Mouse (Mus musculus): ENCODE measurements at regions not wholly inside any gene's neighbourhood (a gene's known extent, or its start where the extent isn't known, plus 50 kb on each side); places are given as distances from the start of the nearest gene placed in this dataset.
A peak's percentile ranks its signal among the peaks of the same experiment; 100 is the strongest.

DNA sequence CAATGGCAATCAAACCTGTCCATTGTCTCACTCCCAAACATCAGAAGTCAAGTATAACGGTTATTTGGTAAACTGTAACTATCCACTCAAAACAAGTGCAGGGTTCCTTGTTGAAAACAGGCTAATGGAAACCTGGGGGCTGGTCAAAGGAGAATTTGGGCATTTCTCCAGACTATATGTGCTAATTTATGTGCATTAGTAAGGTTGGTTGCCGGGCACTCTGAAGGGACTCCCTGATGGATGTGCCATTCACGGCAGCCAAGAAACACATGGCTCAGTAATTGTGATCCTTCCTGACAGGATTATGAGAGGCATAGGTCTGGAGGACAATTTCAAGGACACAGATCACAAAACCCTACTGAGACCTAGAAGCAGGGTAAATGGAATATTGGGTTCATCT lies 295.5 kb upstream of the Ubash3b start:
- Histone ChIP-seq H3K9ac (no peak overlapping the region), H3K9me3 (replicated peaks) (no peaks in the 10 kb centered on the region), H3K27ac (replicated peaks) (no peak overlapping the region), H3K27me3 (no peaks in the 10 kb centered on the region), H3K4me3 (replicated peaks) (no peak overlapping the region), H3K4me2 (no peak overlapping the region), H3K36me3 (replicated peaks) (no peaks in the 10 kb centered on the region), H3K4me1 (replicated peaks) (no peaks in the 10 kb centered on the region)
- 66% methylated on average over 3 of the region's 3 CpGs for WGBS (ENCODE audit: insufficient replicate concordance)
- no peak for ATAC-seq (ENCODE audit: insufficient read depth)

- Histone ChIP-seq H3K27me3 (no peaks in the 10 kb centered on the region), H3K27ac (replicated peaks) (no peak overlapping the region), H3K36me3 (replicated peaks) (no peaks in the 10 kb centered on the region), H3K4me3 (replicated peaks) (no peak overlapping the region), H3K9ac (no peak overlapping the region), H3K9me3 (replicated peaks) (no peaks in the 10 kb centered on the region), H3K4me2 (no peak overlapping the region), H3K4me1 (replicated peaks) (no peaks in the 10 kb centered on the region)
- WGBS (ENCODE audit: insufficient replicate concordance) = 56% methylated on average over 3 of the region's 3 CpGs
- ATAC-seq (ENCODE audit: insufficient read depth) = no peak
Observed at GRCm38 (mm10) chr9:41451738-41452137, 290.2 kb upstream of the Ubash3b start.

DNA sequence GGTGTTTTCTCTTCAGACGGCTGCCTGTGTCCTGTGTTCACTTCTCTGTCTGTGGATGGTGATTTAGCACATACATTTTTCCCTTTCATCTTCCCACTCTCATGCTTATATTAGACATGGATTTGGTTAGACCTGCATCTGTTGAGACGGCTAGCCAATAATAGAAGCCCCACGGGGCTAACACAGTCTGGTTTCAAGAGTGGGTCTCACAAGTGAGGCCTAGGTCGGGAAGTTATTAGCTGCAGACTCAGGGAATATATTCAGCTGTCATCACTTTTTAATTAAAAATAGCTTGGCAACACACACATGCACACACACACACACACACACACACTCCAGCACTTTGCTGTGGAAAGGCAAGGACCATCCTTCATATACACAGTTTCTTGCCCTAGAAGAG lies 287.7 kb upstream of the Ubash3b start:
- Histone ChIP-seq H3K4me3 (replicated peaks) (no peak overlapping the region), H3K4me2 (no peak overlapping the region), H3K4me1 (replicated peaks) (no peaks in the 10 kb centered on the region), H3K9ac (no peak overlapping the region), H3K27me3 (no peaks in the 10 kb centered on the region), H3K36me3 (replicated peaks) (no peaks in the 10 kb centered on the region), H3K9me3 (replicated peaks) (no peaks in the 10 kb centered on the region), H3K27ac (replicated peaks) (no peak overlapping the region)
- WGBS (ENCODE audit: insufficient replicate concordance) = 63% methylated on average over 4 of the region's 4 CpGs
- ATAC-seq (ENCODE audit: insufficient read depth) = no peak

- no peaks in the 10 kb centered on the region for H3K36me3 ChIP-seq (replicated peaks)
- no peak overlapping the region for H3K27ac ChIP-seq (replicated peaks)
- no peaks in the 10 kb centered on the region for H3K9me3 ChIP-seq (replicated peaks)
- H3K9ac ChIP-seq = no peak overlapping the region
- H3K4me2 ChIP-seq = no peak overlapping the region
- no peaks in the 10 kb centered on the region for H3K27me3 ChIP-seq
- ATAC-seq (ENCODE audit: insufficient read depth) = no peak
- no peaks in the 10 kb centered on the region for H3K4me1 ChIP-seq (replicated peaks)
- H3K4me3 ChIP-seq (replicated peaks) = no peak overlapping the region
- WGBS (ENCODE audit: insufficient replicate concordance) = 54% methylated on average over 8 of the region's 8 CpGs
Observed at GRCm38 (mm10) chr9:41447902-41448301, 286.4 kb upstream of the Ubash3b start.

DNA sequence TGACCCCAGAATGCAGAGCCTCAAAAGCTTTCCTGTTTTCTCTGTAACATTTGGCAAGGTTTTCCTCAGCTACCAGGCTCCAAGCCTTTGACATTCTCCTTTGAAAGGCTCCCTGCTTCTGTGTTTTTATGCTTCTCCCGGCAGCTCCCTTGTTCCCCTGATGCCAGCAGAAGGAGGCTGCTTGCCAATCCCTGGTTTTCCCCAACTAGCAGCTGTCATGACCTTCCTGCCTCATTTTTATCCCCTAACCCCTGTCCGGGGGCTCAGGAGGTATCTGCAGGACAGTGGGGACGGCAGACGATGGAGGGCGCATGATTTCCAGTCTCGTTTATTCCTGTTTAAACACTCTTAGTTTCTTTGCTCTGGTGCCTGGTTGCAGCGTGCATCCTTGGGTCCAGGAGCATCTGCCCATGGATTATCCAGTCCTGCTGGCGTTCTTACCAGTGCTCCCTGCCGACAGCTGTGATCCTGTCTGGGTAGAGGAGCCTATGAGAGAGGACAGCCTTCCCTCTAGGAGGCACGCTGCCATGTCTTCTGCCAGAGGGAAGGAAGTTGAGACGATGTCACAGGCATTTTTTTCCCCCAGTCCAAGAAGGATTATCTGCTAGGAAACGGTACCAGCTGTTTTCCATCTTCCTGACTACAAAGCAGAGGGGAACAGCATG lies 285.8 kb upstream of the Ubash3b start:
- Histone ChIP-seq H3K9ac (no peak overlapping the region), H3K27ac (replicated peaks) (peak overlapping the region; percentile 55; the same call in 1 of the 2 replicates), H3K4me3 (replicated peaks) (no peak overlapping the region), H3K36me3 (replicated peaks) (no peaks in the 10 kb centered on the region), H3K9me3 (replicated peaks) (no peaks in the 10 kb centered on the region), H3K27me3 (no peaks in the 10 kb centered on the region), H3K4me2 (no peak overlapping the region; the same call in 1 of the 2 replicates), H3K4me1 (replicated peaks) (no peaks in the 10 kb centered on the region)
- no peak for ATAC-seq (ENCODE audit: insufficient read depth)
- WGBS (ENCODE audit: insufficient replicate concordance) = 15% methylated on average over 12 of the region's 12 CpGs

DNA sequence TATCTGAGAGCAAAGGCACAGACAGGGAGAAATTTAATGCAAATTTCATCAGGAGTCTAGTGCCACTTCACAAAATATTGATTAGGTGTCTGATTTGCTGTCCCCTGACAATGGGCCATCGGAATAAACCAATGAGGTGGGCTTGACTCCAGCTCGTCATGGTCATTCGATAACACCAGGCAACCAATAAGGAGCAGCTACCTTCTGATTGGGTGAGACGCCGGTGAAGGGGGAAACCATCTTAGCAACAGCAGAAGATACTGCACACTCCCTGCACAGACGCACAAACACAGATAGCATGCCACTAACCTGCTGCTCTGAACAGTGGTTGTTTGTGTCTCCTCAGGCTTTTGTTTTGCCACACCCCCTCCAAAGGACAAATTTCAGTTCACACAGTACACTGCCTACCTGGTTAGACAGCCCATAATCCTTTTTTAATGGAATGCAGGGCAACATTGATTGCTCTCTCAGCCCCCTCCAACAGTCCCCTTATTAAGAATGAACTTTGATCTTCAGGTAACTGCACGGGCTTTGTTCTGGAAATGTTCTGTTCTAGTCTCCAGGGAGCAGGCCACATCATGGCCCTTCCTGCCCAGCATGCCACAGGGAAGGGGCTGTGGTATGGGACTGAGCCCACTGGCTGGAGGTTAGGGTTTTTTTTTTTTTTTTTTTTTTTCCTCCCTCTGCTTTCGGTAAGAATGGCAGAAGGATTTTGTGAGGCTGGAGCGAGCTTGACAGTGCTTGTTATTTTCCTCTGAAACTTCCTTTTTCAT lies 285.1 kb upstream of the Ubash3b start:
- Histone ChIP-seq H3K9me3 (replicated peaks) (no peaks in the 10 kb centered on the region), H3K9ac (no peak overlapping the region), H3K27ac (replicated peaks) (no peak overlapping the region; the same call in 1 of the 2 replicates), H3K4me3 (replicated peaks) (no peak overlapping the region), H3K27me3 (no peaks in the 10 kb centered on the region), H3K4me1 (replicated peaks) (no peaks in the 10 kb centered on the region), H3K36me3 (replicated peaks) (no peaks in the 10 kb centered on the region), H3K4me2 (no peak overlapping the region)
- ATAC-seq (ENCODE audit: insufficient read depth) = no peak
- WGBS (ENCODE audit: insufficient replicate concordance) = 50% methylated on average over 9 of the region's 9 CpGs

- WGBS (ENCODE audit: insufficient replicate concordance) = 63% methylated on average over 3 of the region's 3 CpGs
- H3K27ac ChIP-seq (replicated peaks) = no peak overlapping the region
- no peak for ATAC-seq (ENCODE audit: insufficient read depth)
- no peak overlapping the region for H3K4me3 ChIP-seq (replicated peaks)
- H3K9me3 ChIP-seq (replicated peaks) = no peaks in the 10 kb centered on the region
- H3K9ac ChIP-seq = no peak overlapping the region
- no peaks in the 10 kb centered on the region for H3K27me3 ChIP-seq
- no peak overlapping the region for H3K4me2 ChIP-seq
- H3K36me3 ChIP-seq (replicated peaks) = no peaks in the 10 kb centered on the region
- no peaks in the 10 kb centered on the region for H3K4me1 ChIP-seq (replicated peaks)
Observed at GRCm38 (mm10) chr9:41442418-41442817, 280.9 kb upstream of the Ubash3b start.

GRCm38 (mm10) chr9:41439979-41440378 lies 278.5 kb upstream of the Ubash3b start:
- Histone ChIP-seq H3K4me1 (replicated peaks) (no peaks in the 10 kb centered on the region), H3K27ac (replicated peaks) (no peak overlapping the region), H3K9ac (no peak overlapping the region), H3K4me2 (no peak overlapping the region), H3K9me3 (replicated peaks) (no peaks in the 10 kb centered on the region), H3K27me3 (no peaks in the 10 kb centered on the region), H3K4me3 (replicated peaks) (no peak overlapping the region), H3K36me3 (replicated peaks) (no peaks in the 10 kb centered on the region)
- no peak for ATAC-seq (ENCODE audit: insufficient read depth)
- WGBS (ENCODE audit: insufficient replicate concordance) = 46% methylated on average over 4 of the region's 4 CpGs

GRCm38 (mm10) chr9:41438141-41438540 lies 276.6 kb upstream of the Ubash3b start:
- Histone ChIP-seq H3K9me3 (replicated peaks) (no peaks in the 10 kb centered on the region), H3K4me3 (replicated peaks) (no peak overlapping the region), H3K4me2 (no peak overlapping the region), H3K9ac (no peak overlapping the region), H3K27me3 (no peaks in the 10 kb centered on the region), H3K27ac (replicated peaks) (no peak overlapping the region), H3K36me3 (replicated peaks) (no peaks in the 10 kb centered on the region), H3K4me1 (replicated peaks) (no peaks in the 10 kb centered on the region)
- 49% methylated on average over 2 of the region's 2 CpGs for WGBS (ENCODE audit: insufficient replicate concordance)
- no peak for ATAC-seq (ENCODE audit: insufficient read depth)

DNA sequence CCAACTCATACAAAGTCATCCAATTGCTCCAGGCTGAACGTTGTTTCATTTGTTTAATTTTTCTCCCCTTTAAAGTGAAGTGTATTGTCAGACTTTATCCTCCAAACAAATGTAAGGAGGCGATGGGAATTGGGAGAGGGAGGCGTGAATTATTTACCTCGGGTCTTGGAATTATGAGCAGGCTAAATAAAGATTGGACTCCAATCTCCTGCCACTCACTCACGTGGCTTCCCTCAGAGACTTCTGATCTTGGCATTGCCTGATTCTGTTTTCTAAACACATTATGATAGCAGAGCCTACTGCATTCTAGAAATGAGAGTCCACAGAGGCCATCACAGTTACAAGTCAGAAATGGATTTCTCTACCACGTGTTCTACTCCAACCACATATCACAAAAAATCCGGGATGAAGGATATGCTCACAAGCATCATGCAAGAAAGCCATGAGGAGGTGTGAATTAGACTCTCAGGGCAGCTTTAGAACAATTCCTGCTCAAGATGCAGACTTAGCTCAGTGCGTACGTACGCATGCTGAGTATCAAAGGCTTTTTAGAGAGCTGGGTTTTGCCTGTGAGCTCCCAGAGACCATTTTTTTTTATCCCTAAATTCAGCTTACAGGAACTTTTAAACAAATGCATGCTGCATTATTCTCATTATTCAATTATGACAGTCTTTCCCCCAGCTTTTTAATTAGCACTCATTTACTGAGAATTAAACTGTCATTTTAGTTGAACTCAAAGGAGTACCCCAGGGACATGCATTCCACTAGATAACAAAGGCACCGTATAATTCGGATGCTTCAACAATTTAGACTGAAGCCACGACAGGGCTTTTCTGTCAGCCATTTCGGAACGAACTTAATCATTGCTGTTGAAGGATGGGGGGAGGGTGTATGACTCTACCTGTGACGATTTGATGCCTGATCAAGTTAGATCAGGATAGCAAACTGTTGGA lies 269.2 kb upstream of the Ubash3b start:
- Histone ChIP-seq H3K4me3 (replicated peaks) (no peak overlapping the region), H3K4me2 (no peak overlapping the region), H3K9ac (no peak overlapping the region), H3K36me3 (replicated peaks) (no peaks in the 10 kb centered on the region), H3K27ac (replicated peaks) (no peak overlapping the region), H3K4me1 (replicated peaks) (no peaks in the 10 kb centered on the region), H3K27me3 (no peaks in the 10 kb centered on the region), H3K9me3 (replicated peaks) (no peaks in the 10 kb centered on the region)
- WGBS (ENCODE audit: insufficient replicate concordance) = 65% methylated on average over 16 of the region's 16 CpGs
- no peak for ATAC-seq (ENCODE audit: insufficient read depth)
